Mouse (Mus musculus): ENCODE results near the gene Spata6.

- no peak for TF ChIP-seq CTCF (IDR thresholded peaks at IDR 0.05; ENCODE audit: control insufficient read depth, insufficient read depth, insufficient read length)
- TF ChIP-seq MYOD1 (IDR thresholded peaks at IDR 0.05; ENCODE audit: control insufficient read depth, insufficient read length, low read depth): no peak
- no peak for TF ChIP-seq MAX (IDR thresholded peaks at IDR 0.05)
- TF ChIP-seq USF1 (IDR thresholded peaks at IDR 0.05; ENCODE audit: low read depth): no peak
- no peak for TF ChIP-seq FOSL1 (IDR thresholded peaks at IDR 0.05; ENCODE audit: insufficient read depth, low read length, poor library complexity, severe bottlenecking)
Measured at GRCm38 (mm10) chr4:111721121-111721840, 1.5 kb downstream of the Spata6 start.
